Mouse (Mus musculus): ENCODE measurements around the gene Aplp2. TPM values are rescaled to one million over a fixed set of nuclear protein-coding genes. Genes with fewer than 3 reads are reported as not detected.

Gene Aplp2
- polyA plus RNA-seq, 1 experiment from 2014 or later = 385 TPM

DNA sequence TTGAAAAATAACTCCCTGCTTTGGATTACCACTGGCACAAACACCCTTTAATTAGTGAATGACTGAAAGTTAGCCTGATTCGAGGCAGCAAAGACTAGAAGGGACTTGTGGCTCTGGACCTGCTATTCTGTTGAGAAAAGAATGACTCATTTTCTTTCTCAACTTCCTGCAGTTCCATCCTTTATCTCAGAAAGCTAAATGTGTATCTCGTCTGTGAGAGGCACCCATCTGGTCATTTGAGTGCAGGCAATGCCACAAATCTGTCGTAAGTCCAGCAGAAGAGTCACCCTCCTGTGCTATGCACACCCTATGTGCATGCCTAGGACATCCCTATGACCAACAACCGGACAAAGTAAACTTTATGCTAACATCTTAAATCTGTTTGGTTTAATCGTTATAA is 78.5 kb downstream of the Aplp2 start:
- no peak overlapping the region for H3K9ac ChIP-seq (ENCODE audit: low read length)
- no peak overlapping the region for H3K4me3 ChIP-seq (ENCODE audit: control insufficient read depth in 1 of 2, insufficient read depth in 1 of 2, low read depth in 1 of 2, low read length in 2 of 2)
- 63% methylated on average over 5 of the region's 5 CpGs for WGBS
- no peak overlapping the region for H3K4me2 ChIP-seq (ENCODE audit: low read length)
- ATAC-seq (ENCODE audit: insufficient number of reproducible peaks, insufficient read depth, low FRiP score, low read depth) = no peak
- H3K9me3 ChIP-seq (ENCODE audit: control insufficient read depth, low read length) = no peaks in the 10 kb centered on the region
- H3K27me3 ChIP-seq (ENCODE audit: control insufficient read depth, insufficient read depth, low read length) = peaks cover 70% of the 10 kb centered on the region
- H3K27ac ChIP-seq (replicated peaks in 1 of 2; ENCODE audit: control insufficient read depth in 1 of 2, insufficient read depth in 1 of 2, low read depth in 2 of 2, low read length in 2 of 2) = no peak overlapping the region
- H3K4me1 ChIP-seq (ENCODE audit: control insufficient read depth in 2 of 2, insufficient read depth in 2 of 2, low read length in 2 of 2) = peaks cover 8 to 16% of the 10 kb centered on the region in 2 experiments; a peak in 3 of 4 replicates
- no peaks in the 10 kb centered on the region for H3K36me3 ChIP-seq (ENCODE audit: control insufficient read depth, insufficient read depth, low read length)

DNA sequence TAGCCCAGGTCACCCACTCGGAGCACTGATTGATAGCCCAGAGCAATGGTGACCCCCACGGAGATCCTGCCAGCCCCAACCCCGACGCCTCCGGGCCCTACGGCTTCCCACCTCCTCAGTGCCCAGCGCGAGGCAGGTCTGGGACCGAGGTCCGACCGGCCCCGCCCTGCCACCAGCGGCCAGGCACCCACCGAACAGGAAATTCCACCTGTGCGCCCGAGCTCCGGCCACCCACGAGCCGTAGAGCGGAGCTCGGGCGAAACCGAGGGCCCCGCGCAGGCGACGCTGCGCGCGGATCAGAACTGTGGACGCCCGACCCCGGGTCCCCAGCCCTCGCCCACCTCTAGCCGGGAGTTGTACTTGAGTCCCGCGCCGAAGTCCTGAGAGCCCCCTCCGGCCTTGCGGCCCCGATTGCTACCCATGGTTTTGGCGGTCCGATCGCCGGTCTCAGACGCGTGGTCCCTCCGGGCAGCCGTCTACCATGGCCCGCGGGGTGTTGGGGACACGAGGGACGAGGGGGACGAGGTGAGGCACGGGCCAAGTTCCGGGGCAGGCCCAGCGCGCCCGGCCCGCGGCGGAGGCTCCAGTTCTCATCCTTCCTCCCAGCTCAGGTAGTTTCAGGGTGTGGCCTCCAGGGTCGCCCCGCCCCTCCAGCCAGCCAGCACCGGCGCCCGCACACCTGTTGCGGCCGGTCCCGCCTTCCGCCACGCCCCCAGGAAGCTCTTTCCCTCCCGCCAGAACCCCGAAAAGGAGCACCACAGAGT is 80.2 kb downstream of the Aplp2 start, which contains the start of gene St14:
Gene St14, minus strand, starts transcription at position 649 of the 764 bp plus-strand sequence.
- Histone ChIP-seq H3K4me3 (ENCODE audit: control insufficient read depth in 1 of 2, insufficient read depth in 1 of 2, low read depth in 1 of 2, low read length in 2 of 2) (peak within 1 kb of the TSS; percentile 48 to 50), H3K9me3 (ENCODE audit: control insufficient read depth, low read length) (no peaks in the 10 kb centered on the region), H3K9ac (ENCODE audit: low read length) (peak within 1 kb of the TSS; percentile 60), H3K27me3 (ENCODE audit: control insufficient read depth, insufficient read depth, low read length) (peaks cover 70% of the 10 kb centered on the region), H3K36me3 (ENCODE audit: control insufficient read depth, insufficient read depth, low read length) (no peaks in the 10 kb centered on the region), H3K4me2 (ENCODE audit: low read length) (peak within 1 kb of the TSS; percentile 80), H3K27ac (replicated peaks in 1 of 2; ENCODE audit: control insufficient read depth in 1 of 2, insufficient read depth in 1 of 2, low read depth in 2 of 2, low read length in 2 of 2) (no peak within 1 kb of the TSS), H3K4me1 (ENCODE audit: control insufficient read depth in 2 of 2, insufficient read depth in 2 of 2, low read length in 2 of 2) (peaks cover 8 to 16% of the 10 kb centered on the region in 2 experiments; a peak in 3 of 4 replicates)
- peak; percentile 43; the same call in 1 of the 2 replicates for ATAC-seq (ENCODE audit: insufficient number of reproducible peaks, insufficient read depth, low FRiP score, low read depth)
- 1% methylated on average over 73 of the region's 74 CpGs for whole genome bisulfite sequencing

DNA sequence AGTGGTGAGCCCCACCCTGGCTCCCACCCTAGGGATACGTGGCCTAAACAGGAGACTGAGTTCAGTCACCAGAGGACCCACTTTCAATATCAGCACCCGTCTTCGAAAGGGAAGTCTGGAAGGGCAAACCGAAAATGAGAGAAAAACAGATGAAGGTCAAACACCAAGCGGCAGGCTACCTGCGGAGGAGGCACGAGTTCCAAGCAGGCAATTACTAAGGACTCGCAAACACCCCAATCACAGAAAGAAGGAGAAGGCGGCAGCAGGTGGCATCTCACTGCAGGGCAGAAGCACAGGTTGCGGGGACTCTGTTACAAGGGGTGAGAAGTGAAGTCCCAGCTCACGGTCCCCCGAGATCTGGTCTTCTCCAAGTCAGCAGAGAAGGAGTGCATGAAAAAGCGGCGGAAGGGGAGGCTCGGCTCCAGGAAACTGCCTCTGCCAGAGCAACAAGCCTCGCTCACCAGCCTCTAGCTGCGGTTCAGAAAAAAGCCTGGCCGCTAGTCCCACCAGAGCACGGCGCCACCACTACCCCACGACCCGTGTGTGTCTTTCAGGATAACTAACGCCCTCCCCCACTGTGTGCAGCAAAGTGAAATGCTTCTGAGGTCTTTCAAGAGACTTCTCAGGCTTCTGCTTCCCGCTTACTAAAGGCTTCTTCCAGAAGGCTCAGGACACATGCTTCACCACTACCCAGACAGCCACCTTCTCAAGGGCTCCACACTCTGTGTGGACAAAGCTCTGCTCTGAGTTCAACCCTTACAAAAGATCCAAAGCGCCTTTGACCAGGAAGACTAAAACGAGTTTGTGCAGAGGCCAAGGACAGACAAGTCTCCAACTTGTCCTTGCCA is 81.0 kb downstream of the Aplp2 start:
- Histone ChIP-seq H3K9ac (ENCODE audit: low read length) (peak overlapping the region; percentile 60), H3K27ac (replicated peaks in 1 of 2; ENCODE audit: control insufficient read depth in 1 of 2, insufficient read depth in 1 of 2, low read depth in 2 of 2, low read length in 2 of 2) (no peak overlapping the region), H3K27me3 (ENCODE audit: control insufficient read depth, insufficient read depth, low read length) (peaks cover 68% of the 10 kb centered on the region), H3K4me3 (ENCODE audit: control insufficient read depth in 1 of 2, insufficient read depth in 1 of 2, low read depth in 1 of 2, low read length in 2 of 2) (peak overlapping the region; percentile 48 to 50), H3K36me3 (ENCODE audit: control insufficient read depth, insufficient read depth, low read length) (no peaks in the 10 kb centered on the region), H3K9me3 (ENCODE audit: control insufficient read depth, low read length) (no peaks in the 10 kb centered on the region), H3K4me2 (ENCODE audit: low read length) (peak overlapping the region; percentile 80), H3K4me1 (ENCODE audit: control insufficient read depth in 2 of 2, insufficient read depth in 2 of 2, low read length in 2 of 2) (peaks cover 8 to 16% of the 10 kb centered on the region in 2 experiments; a peak in 3 of 4 replicates)
- ATAC-seq (ENCODE audit: insufficient number of reproducible peaks, insufficient read depth, low FRiP score, low read depth) = 0 out of 2 replicates have a peak, but pooled peaks have one; percentile 1
- WGBS = 10% methylated on average over 26 of the region's 26 CpGs

DNA sequence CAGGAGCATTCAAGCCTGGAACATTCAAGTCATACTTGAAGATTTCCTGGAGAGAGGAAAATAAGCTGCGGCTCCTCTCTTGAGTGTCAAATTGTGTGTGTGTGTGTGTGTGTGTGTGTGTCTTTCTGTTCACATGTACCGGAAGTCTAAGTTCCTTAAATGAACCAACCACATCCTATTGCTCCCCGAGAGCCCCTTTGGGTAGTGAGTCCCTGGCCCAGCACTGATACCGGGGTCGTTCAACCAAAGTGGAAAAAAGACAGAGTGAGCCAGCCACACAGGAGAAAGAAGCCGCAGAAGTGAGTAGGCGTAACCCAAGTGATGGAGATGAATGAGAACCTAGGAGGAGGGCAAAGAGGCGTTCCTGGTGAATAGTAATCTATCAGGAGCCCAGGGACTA is 81.7 kb downstream of the Aplp2 start:
- WGBS = 63% methylated on average over 8 of the region's 8 CpGs
- Histone ChIP-seq H3K4me3 (ENCODE audit: control insufficient read depth in 1 of 2, insufficient read depth in 1 of 2, low read depth in 1 of 2, low read length in 2 of 2) (no peak overlapping the region; a peak in 1 of 4 replicates), H3K4me2 (ENCODE audit: low read length) (peak overlapping the region; percentile 80), H3K9me3 (ENCODE audit: control insufficient read depth, low read length) (no peaks in the 10 kb centered on the region), H3K36me3 (ENCODE audit: control insufficient read depth, insufficient read depth, low read length) (no peaks in the 10 kb centered on the region), H3K4me1 (ENCODE audit: control insufficient read depth in 2 of 2, insufficient read depth in 2 of 2, low read length in 2 of 2) (peaks cover 8 to 16% of the 10 kb centered on the region in 2 experiments; a peak in 3 of 4 replicates), H3K9ac (ENCODE audit: low read length) (no peak overlapping the region), H3K27me3 (ENCODE audit: control insufficient read depth, insufficient read depth, low read length) (peaks cover 62% of the 10 kb centered on the region), H3K27ac (replicated peaks in 1 of 2; ENCODE audit: control insufficient read depth in 1 of 2, insufficient read depth in 1 of 2, low read depth in 2 of 2, low read length in 2 of 2) (no peak overlapping the region)
- ATAC-seq (ENCODE audit: insufficient number of reproducible peaks, insufficient read depth, low FRiP score, low read depth) = no peak

DNA sequence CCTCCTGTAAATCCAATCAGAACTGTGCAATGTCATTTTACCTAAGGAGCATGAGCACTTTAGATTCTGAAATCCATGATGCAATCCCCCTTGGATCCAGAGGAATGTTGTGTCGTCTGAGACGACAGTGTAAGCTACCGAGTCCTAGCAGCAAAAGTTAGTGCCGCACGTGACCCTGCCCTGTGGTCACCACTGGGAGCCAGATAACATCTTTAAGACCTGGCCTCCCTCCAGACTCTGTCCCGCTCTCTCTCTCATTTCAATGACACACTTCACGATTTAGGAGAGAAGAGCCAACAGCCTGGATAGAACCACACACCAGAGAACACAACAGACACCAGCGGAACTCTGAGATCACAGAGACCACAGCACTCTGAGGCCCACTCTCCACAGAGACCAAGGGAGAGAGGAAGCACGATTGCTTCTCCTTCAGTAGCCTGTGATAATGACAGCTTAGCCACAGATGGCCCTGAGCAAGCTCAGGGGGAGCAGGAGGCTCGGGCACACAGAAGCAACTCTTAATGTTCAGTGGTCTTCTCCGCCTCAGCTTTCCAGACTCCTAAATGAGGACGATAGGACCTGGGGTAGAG is 83.6 kb downstream of the Aplp2 start:
- no peak overlapping the region for H3K4me2 ChIP-seq (ENCODE audit: low read length)
- WGBS = 61% methylated on average over 12 of the region's 12 CpGs
- no peak for ATAC-seq (ENCODE audit: insufficient number of reproducible peaks, insufficient read depth, low FRiP score, low read depth)
- H3K36me3 ChIP-seq (ENCODE audit: control insufficient read depth, insufficient read depth, low read length) = no peaks in the 10 kb centered on the region
- H3K4me3 ChIP-seq (ENCODE audit: control insufficient read depth in 1 of 2, insufficient read depth in 1 of 2, low read depth in 1 of 2, low read length in 2 of 2) = no peak overlapping the region
- peaks cover 8 to 16% of the 10 kb centered on the region in 2 experiments; a peak in 3 of 4 replicates for H3K4me1 ChIP-seq (ENCODE audit: control insufficient read depth in 2 of 2, insufficient read depth in 2 of 2, low read length in 2 of 2)
- no peak overlapping the region for H3K9ac ChIP-seq (ENCODE audit: low read length)
- no peaks in the 10 kb centered on the region for H3K9me3 ChIP-seq (ENCODE audit: control insufficient read depth, low read length)
- no peak overlapping the region for H3K27ac ChIP-seq (replicated peaks in 1 of 2; ENCODE audit: control insufficient read depth in 1 of 2, insufficient read depth in 1 of 2, low read depth in 2 of 2, low read length in 2 of 2)
- H3K27me3 ChIP-seq (ENCODE audit: control insufficient read depth, insufficient read depth, low read length) = peaks cover 42% of the 10 kb centered on the region

DNA sequence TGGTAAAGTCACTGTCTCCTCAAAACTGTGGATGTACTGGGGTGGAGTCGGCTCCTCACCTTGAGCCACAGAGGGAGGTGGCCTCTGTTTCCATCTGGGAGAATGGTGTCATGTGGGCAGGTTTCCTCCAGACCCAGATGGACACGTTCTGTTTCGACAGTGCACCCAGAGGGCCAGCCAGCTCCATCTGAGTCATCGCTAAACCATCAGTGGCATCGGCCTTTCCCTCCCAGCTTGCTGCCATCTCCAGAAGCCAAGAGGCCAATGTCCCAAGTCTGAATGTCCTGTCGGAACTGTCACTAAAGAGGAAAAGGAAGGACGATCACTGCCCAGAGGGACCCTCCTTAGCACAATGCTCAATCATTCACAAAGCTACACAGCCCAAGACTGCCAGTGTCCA is 85.5 kb downstream of the Aplp2 start:
- H3K4me1 ChIP-seq (ENCODE audit: control insufficient read depth in 2 of 2, insufficient read depth in 2 of 2, low read length in 2 of 2) = peaks cover 5 to 10% of the 10 kb centered on the region in 2 experiments; a peak in 3 of 4 replicates
- no peak overlapping the region for H3K4me3 ChIP-seq (ENCODE audit: control insufficient read depth in 1 of 2, insufficient read depth in 1 of 2, low read depth in 1 of 2, low read length in 2 of 2)
- H3K4me2 ChIP-seq (ENCODE audit: low read length) = no peak overlapping the region
- H3K27me3 ChIP-seq (ENCODE audit: control insufficient read depth, insufficient read depth, low read length) = peaks cover 25% of the 10 kb centered on the region
- no peak overlapping the region for H3K9ac ChIP-seq (ENCODE audit: low read length)
- WGBS = 72% methylated on average over 7 of the region's 7 CpGs
- no peak overlapping the region for H3K27ac ChIP-seq (replicated peaks in 1 of 2; ENCODE audit: control insufficient read depth in 1 of 2, insufficient read depth in 1 of 2, low read depth in 2 of 2, low read length in 2 of 2)
- no peak for ATAC-seq (ENCODE audit: insufficient number of reproducible peaks, insufficient read depth, low FRiP score, low read depth)
- no peaks in the 10 kb centered on the region for H3K36me3 ChIP-seq (ENCODE audit: control insufficient read depth, insufficient read depth, low read length)
- no peaks in the 10 kb centered on the region for H3K9me3 ChIP-seq (ENCODE audit: control insufficient read depth, low read length)

DNA sequence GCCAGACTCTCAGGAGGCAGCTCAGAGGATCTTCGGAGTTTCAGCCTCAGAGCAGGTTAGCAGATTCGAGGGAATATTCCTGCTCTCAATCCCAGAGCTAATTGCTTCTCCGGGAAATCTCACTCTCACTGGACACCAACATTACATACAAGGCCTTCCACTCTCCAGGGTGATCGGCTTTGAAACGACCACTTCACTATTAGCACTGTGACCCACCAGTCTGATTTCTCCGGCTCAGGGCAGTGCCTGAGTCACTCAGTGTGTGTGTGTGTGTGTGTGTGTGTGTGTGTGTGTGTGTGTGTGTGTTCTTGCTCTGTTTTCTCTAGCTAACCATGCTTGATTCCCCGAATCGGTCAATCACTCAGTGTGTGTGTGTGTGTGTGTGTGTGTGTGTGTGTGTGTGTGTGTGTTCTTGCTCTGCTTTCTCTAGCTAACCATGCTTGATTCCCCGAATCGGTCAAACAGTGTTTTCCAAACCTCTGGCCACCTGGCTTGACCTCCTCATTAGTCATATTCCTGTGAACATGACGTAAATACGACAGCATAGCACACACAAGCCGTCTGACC is 89.1 kb downstream of the Aplp2 start:
- Histone ChIP-seq H3K9me3 (ENCODE audit: control insufficient read depth, low read length) (no peaks in the 10 kb centered on the region), H3K36me3 (ENCODE audit: control insufficient read depth, insufficient read depth, low read length) (no peaks in the 10 kb centered on the region), H3K27ac (replicated peaks in 1 of 2; ENCODE audit: control insufficient read depth in 1 of 2, insufficient read depth in 1 of 2, low read depth in 2 of 2, low read length in 2 of 2) (no peak overlapping the region), H3K4me2 (ENCODE audit: low read length) (no peak overlapping the region), H3K27me3 (ENCODE audit: control insufficient read depth, insufficient read depth, low read length) (no peaks in the 10 kb centered on the region), H3K4me1 (ENCODE audit: control insufficient read depth in 2 of 2, insufficient read depth in 2 of 2, low read length in 2 of 2) (peaks cover 18 to 23% of the 10 kb centered on the region in 2 experiments), H3K4me3 (ENCODE audit: control insufficient read depth in 1 of 2, insufficient read depth in 1 of 2, low read depth in 1 of 2, low read length in 2 of 2) (no peak overlapping the region), H3K9ac (ENCODE audit: low read length) (no peak overlapping the region)
- 86% methylated on average over 13 of the region's 13 CpGs for WGBS
- ATAC-seq (ENCODE audit: insufficient number of reproducible peaks, insufficient read depth, low FRiP score, low read depth) = no peak

Data from heart, embryonic 14.5 days (tissue).